Mouse (Mus musculus) liver, embryonic 14.5 days (tissue): Measurements from ENCODE around the gene Dppa5a.

Source experiments
- CTCF ChIP-seq: IDR thresholded peaks from 2 replicates; pipeline ENCODE4 v1.5.1; 2016; ENCODE audit warnings: antibody characterized with exemption, low read depth, control low read depth
- EP300 ChIP-seq: IDR thresholded peaks from 2 replicates; pipeline ENCODE4 v1.6.1; 2016; ENCODE audit warnings: antibody characterized with exemption, low read depth

DNA sequence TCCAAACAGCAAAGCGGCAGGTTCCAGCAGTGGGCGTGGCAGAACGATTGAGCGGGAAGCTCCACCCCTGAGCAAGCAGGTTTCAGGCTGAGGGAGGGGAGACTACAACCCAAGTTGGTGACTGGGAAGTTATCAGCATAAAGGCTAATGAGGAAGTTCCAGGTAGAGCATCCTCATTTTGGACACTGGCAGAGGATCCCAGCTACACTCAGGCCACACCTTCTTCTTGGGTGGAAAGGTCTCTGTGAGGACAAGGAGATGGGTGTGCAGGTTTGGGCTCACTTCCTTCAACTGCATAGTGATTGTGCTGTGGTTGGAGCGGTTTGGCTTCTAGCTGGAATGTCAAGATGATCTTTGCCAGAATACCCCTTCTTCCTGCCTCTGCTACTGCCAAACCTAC is 22.0 kb upstream of the Dppa5a start:
- TF ChIP-seq CTCF, result no peak
- TF ChIP-seq EP300, result no peak
